Mouse (Mus musculus) thymus, adult 18-20 months (tissue): Measurements from ENCODE around the gene Pex14.
A peak's percentile ranks its signal among the peaks of the same experiment; 100 is the strongest.
"Not testable (repeated sequence)": the region's sequence is repeated elsewhere in the genome, so short reads cannot be mapped to it uniquely, and the experiment has no call there.

ENCODE experiments used
- DNase-seq, 2 experiments: peaks; one replicate each; pipeline ENCODE4 v3.0.0; 2022; ENCODE audit warnings: mixed read lengths in 2 of 2

Gene Pex14

GRCm38 (mm10) chr4:149099369-149100017 is at the start of gene Pex14:
TSS of gene Pex14 (minus strand) at chr4:149099876.
- DNase-seq: peak; percentile 85 to 88

DNA sequence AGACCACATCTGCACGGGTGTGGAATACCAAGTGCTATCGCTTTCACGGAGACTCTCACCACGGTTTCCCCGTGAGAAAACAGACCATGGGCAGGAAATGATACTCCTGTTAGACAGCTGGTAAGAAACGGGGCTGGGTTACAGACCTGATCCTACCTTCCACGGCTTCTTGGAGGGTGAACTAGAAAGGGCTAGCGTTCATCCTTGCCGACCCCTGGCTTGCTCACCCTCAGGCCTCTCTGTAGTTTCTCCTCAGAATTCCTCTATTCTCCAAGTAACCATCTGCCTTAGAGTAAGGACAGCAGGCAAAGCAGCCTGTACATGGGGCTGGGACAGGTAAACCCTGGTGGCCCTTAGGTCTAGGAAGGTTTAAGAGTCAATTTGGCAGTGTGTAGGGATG is 49.5 kb upstream of the Pex14 start:
- DNase-seq: no peak

DNA sequence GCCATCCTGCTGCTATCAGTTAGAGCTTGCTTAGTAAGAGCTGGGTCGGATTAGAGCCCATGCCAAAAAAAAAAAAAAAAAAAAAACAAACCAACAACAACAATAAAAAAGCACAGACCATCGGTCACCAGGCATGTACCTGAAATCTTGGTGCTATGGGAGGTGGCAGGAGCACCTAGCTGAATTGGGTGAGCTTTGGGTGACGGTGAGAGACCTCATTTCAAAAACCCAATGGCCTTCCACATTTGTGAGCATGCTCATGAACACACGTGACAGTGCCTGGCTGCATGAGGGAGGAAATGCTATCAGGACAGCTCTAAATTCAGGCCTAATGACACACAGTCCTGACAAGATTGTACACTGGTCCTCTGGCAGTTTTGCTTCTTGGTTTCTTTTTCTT is 48.4 kb upstream of the Pex14 start:
- no peak for DNase-seq

DNA sequence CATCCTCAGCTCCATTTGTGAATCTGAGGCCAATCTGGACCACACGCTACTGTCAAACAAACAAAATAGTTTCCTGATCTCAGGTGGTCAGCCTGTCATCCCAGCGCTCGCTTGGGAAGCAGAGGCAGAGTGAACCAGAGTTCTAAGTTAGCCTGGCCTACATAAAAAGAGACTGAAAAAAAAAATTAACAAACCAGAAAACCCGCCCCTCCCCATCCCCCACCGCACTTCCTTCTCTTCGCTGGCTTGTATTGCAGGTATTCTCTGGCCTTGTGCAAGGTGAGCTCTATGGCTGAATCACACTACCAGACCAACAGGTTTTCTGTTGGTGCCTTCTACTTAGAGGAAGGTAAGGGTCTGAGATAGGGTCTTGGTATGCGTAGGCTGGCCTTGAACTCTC is 47.9 kb upstream of the Pex14 start:
- no peak for DNase-seq

GRCm38 (mm10) chr4:149145151-149145550 is 45.5 kb upstream of the Pex14 start:
- no peak for DNase-seq

GRCm38 (mm10) chr4:149144459-149144858 is 44.8 kb upstream of the Pex14 start:
- DNase-seq: peak; percentile 30 to 51

DNA sequence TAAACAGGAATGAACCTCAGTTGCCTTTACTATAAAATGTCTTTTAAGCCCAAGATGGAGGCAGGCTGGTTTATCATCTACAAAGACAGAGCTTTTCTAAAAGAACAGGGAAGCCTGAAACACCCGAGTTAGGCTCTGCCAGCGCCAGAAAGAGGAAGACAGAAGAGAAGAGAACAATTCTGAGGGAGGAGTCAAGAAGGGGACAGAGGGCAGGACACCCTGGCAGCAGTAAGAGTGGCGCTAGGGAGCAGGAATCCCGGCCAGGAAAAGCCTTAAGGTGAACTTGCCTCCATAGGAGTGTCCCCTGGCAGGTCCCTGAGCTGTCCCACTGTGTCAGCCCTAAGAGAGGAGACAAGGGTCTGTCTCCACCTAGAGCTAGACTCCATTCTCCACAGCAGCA is 43.9 kb upstream of the Pex14 start:
- no peak for DNase-seq

DNA sequence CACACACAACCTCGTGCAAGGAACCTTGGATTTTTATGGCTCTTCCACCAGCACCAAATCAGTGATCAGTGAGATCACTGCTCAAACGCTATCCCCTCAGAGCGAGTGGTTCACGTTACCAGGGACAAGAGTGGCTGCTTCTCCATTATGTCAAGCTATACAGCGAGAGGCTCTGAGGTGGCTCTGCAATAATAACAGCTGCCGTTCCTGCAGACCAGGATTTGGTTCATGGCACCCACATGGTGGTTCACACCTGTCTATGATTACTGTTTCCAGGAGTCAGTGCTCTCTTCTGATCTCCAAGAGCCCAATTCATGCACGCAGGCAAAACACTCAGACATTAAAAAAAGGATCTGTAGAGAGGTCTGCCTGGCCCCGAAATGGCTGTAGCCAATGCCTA is 38.8 kb upstream of the Pex14 start:
- no peak for DNase-seq

DNA sequence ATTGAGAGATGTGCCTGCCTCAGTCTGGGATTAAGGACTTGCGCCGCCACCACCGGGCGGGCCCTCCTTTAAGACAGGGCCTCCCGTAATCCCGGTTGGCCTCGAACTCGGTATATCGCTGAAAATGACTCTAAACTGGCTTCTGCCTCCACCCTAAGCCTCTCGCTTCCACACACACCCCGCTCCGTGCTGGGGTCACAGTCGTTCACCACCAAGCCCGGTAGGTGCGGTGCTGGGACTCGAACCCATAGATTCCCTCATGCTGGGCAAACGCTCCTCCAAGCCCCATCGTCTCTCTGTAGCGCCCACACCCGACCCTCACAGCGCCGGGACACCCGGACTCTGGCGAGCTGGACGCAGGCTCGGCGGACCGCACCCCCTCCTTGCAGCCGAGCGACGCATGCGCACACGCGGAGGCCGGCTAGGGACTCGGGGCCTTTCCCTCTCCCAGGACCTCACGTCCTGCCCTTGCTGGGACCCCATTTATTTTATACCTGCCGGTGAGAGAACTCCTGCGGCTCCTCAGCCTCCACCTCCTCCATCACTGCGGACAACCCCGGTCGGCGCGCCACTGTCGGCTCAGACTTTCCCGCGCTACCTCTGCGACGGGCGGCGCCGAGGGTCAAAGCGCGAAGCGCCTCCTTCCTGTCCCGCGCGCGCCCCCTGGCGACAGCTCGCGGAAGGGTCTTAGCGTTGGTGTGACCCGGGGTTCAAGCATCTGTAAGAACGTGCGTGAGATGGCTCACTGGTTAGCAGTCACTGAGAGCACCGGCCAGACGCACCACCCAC is 37.5 kb upstream of the Pex14 start, which contains the start of gene Cenps:
TSS of gene Cenps (minus strand) at position 648 of the 789 bp plus-strand sequence.
- DNase-seq: peak; percentile 72 to 80

- DNase-seq: no peak
Measured at GRCm38 (mm10) chr4:149136116-149136850, 36.6 kb upstream of the Pex14 start.

GRCm38 (mm10) chr4:149133395-149133794 is 33.7 kb upstream of the Pex14 start:
- DNase-seq: no peak

- DNase-seq: no peak
Measured at GRCm38 (mm10) chr4:149131789-149132565, 32.3 kb upstream of the Pex14 start.

GRCm38 (mm10) chr4:149131021-149131752 is 31.5 kb upstream of the Pex14 start:
- DNase-seq: no peak

DNA sequence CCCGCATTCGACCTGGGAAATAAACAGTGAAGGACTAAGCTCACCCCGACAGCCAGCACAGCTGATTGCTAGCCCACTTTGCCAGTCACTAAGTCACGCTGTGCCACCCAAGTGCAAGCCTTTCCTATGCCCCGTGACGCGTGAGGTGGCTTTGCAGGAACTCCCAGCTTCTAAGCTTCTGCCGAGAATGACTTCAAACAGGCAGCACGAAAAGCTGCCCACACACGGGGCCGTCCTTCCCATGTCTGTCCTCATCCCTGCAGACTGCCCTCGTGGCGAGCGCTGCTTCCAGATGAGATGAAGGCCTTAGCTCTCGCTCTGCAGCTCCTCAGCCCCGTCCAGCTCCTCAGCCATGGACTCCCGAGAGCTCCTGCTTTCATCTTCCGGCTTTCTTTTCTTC is 28.8 kb upstream of the Pex14 start:
- no peak for DNase-seq

GRCm38 (mm10) chr4:149126663-149127062 is 27.0 kb upstream of the Pex14 start, which contains the start of gene Cort:
TSS of gene Cort (minus strand) at chr4:149126763.
- DNase-seq: no peak

- no peak for DNase-seq
Measured at GRCm38 (mm10) chr4:149126115-149126509, 26.4 kb upstream of the Pex14 start.

- DNase-seq: no peak
Measured at GRCm38 (mm10) chr4:149125341-149126114, 25.9 kb upstream of the Pex14 start.

DNA sequence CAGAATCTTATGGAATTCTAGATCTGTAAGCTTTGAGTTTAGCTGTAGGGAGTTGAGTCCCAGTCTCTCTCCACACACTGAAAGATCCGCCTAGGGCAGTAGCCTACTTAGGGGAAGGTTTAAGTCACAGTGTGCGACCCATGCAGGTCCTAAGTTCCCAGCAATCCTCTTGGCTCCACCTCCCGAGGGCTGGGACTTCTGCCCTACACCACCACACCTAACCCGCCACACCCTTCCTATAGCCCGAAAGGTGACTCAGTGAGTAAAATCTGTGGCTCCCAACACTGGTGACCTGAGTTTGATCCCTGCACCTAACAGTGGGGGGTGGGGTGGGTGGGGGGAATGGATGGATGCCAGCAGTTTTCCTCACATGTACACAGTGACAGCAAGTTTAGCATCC is 23.8 kb upstream of the Pex14 start:
- no peak for DNase-seq

- not testable (repeated sequence) for DNase-seq
Measured at GRCm38 (mm10) chr4:149119978-149120562, 20.4 kb upstream of the Pex14 start.

DNA sequence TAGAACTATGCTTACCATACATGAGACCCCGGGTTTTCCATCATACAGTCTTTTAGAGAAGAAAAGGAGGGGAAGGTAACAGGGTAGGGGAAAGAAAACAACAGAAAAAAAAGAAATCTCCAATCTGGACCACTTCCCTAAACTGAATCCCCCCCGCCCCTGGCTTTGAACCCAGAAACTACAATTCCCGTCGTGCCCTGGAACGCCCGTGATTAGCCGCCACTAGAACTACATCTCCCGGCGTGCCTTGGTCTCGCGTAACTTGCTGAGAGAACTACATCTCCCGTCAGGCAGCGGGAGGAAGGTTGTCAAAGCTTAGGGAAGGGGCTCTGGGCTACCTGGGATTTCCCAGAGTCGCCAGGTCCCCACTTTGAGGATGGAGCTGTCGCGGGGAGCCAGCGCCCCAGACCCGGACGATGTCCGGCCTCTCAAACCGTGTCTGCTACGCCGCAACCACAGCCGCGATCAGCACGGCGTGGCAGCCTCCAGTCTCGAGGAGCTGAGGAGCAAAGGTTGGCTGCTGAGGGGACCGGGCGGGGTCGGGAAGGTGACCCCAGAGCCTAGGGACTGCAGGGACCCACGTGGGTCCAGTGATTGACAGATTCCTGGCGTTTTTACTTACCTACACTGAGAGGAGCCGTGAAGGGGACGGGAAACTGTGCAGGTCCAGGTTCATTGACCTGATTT is 4.3 kb upstream of the Pex14 start, which contains the start of gene Dffa:
TSS of gene Dffa (plus strand) at position 272 of the 687 bp plus-strand sequence.
- peak; percentile 88 for DNase-seq
